Mouse (Mus musculus): Measurements from ENCODE around the gene Banf2. TPM values are rescaled to one million over a fixed set of nuclear protein-coding genes. Genes with fewer than 3 reads are reported as not detected.

The Banf2 gene
- polyA plus RNA-seq, 1 experiment = not detected

DNA sequence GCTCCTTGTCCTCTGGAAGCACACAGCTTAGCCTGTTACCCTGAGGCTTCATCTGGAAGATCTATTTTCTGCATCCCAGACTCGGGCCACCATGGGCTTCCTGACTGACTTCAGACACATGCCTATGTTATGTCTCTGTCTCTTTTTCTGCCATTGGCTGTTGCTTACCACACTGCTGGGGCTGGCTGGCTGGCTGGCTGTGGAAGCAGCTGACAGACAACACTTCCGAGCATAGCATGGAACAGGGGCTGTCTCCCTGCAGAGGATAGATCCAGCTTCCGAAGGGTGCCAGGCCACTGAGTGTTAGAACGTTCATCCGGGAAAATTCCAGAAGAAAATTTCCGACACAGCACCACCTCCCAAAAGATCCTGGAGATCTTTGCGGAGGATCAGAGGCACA lies 79.1 kb downstream of the Banf2 start:
- TF ChIP-seq CTCF (IDR thresholded peaks at IDR 0.05; ENCODE audit: low read depth, low read length) = no peak
- TF ChIP-seq EP300 (IDR thresholded peaks at IDR 0.05; ENCODE audit: insufficient read depth, low read depth, low read length) = no peak
- no peak for TF ChIP-seq POLR2A (IDR thresholded peaks at IDR 0.05; ENCODE audit: insufficient read depth, low read length)
- Histone ChIP-seq H3K4me1 (ENCODE audit: control insufficient read depth, insufficient read depth, low read length) (peaks cover 1% of the 10 kb centered on the region), H3K9ac (ENCODE audit: low read depth, poor library complexity, severe bottlenecking) (no peak overlapping the region), H3K36me3 (ENCODE audit: control insufficient read depth, insufficient read depth, low read length, poor library complexity, severe bottlenecking) (no peaks in the 10 kb centered on the region), H3K27ac (ENCODE audit: insufficient read depth, low read length) (no peak overlapping the region), H3K4me3 (ENCODE audit: low read depth, low read length) (no peak overlapping the region), H3K27me3 (ENCODE audit: control insufficient read depth, insufficient read depth, low read length, poor library complexity, severe bottlenecking) (no peaks in the 10 kb centered on the region), H3K9me3 (replicated peaks; ENCODE audit: control insufficient read depth, insufficient read depth, low read length, poor library complexity, severe bottlenecking) (no peaks in the 10 kb centered on the region)

DNA sequence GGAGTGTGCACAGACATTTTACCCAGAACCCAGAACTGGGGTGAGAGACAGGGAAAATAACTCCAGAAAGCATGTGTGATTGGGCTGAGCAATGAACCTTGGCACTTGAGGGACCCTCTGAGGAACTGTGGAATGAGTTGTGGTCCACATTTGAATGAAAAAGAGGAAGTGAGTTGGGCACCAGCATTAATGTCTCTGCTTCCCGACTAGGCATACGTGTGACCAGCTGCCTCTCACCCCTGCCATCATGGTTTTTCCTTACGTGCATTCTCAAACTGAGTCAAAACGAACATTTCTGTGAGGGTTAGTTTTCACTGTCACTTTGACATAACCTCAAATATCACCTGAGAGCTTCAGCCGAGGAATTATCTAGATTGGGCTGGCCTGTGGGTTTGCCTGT lies 79.8 kb downstream of the Banf2 start:
- Histone ChIP-seq H3K4me3 (ENCODE audit: low read depth, low read length) (no peak overlapping the region), H3K36me3 (ENCODE audit: control insufficient read depth, insufficient read depth, low read length, poor library complexity, severe bottlenecking) (no peaks in the 10 kb centered on the region), H3K4me1 (ENCODE audit: control insufficient read depth, insufficient read depth, low read length) (no peaks in the 10 kb centered on the region), H3K9ac (ENCODE audit: low read depth, poor library complexity, severe bottlenecking) (no peak overlapping the region), H3K27me3 (ENCODE audit: control insufficient read depth, insufficient read depth, low read length, poor library complexity, severe bottlenecking) (no peaks in the 10 kb centered on the region), H3K27ac (ENCODE audit: insufficient read depth, low read length) (no peak overlapping the region), H3K9me3 (replicated peaks; ENCODE audit: control insufficient read depth, insufficient read depth, low read length, poor library complexity, severe bottlenecking) (no peaks in the 10 kb centered on the region)
- TF ChIP-seq CTCF (IDR thresholded peaks at IDR 0.05; ENCODE audit: low read depth, low read length) (no peak), POLR2A (IDR thresholded peaks at IDR 0.05; ENCODE audit: insufficient read depth, low read length) (no peak), EP300 (IDR thresholded peaks at IDR 0.05; ENCODE audit: insufficient read depth, low read depth, low read length) (no peak)

DNA sequence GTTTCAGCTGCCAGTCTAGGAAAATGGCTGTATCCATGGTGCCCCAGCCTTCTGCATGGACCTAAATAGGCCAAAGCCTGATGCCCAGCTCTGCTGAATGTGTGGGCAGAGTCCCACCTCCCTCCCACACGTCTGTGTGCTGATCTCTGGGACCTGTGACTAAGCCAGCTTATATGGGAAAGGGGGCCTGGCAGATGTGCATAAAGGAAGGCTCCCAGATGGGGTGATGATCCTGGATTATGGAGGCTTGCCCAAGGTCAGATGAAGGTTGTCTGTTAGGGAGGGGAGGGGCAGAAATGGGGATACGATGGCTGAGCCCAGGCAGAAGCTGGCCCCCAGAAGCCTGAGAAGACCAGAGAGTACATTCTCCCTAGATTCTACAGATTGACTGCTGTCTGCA lies 85.2 kb downstream of the Banf2 start:
- Histone ChIP-seq H3K36me3 (ENCODE audit: control insufficient read depth, insufficient read depth, low read length, poor library complexity, severe bottlenecking) (no peaks in the 10 kb centered on the region), H3K27me3 (ENCODE audit: control insufficient read depth, insufficient read depth, low read length, poor library complexity, severe bottlenecking) (no peaks in the 10 kb centered on the region), H3K9me3 (replicated peaks; ENCODE audit: control insufficient read depth, insufficient read depth, low read length, poor library complexity, severe bottlenecking) (no peaks in the 10 kb centered on the region), H3K4me3 (ENCODE audit: low read depth, low read length) (no peak overlapping the region), H3K9ac (ENCODE audit: low read depth, poor library complexity, severe bottlenecking) (no peak overlapping the region), H3K27ac (ENCODE audit: insufficient read depth, low read length) (no peak overlapping the region), H3K4me1 (ENCODE audit: control insufficient read depth, insufficient read depth, low read length) (no peaks in the 10 kb centered on the region)
- TF ChIP-seq EP300 (IDR thresholded peaks at IDR 0.05; ENCODE audit: insufficient read depth, low read depth, low read length) (no peak), CTCF (IDR thresholded peaks at IDR 0.05; ENCODE audit: low read depth, low read length) (no peak), POLR2A (IDR thresholded peaks at IDR 0.05; ENCODE audit: insufficient read depth, low read length) (no peak)

DNA sequence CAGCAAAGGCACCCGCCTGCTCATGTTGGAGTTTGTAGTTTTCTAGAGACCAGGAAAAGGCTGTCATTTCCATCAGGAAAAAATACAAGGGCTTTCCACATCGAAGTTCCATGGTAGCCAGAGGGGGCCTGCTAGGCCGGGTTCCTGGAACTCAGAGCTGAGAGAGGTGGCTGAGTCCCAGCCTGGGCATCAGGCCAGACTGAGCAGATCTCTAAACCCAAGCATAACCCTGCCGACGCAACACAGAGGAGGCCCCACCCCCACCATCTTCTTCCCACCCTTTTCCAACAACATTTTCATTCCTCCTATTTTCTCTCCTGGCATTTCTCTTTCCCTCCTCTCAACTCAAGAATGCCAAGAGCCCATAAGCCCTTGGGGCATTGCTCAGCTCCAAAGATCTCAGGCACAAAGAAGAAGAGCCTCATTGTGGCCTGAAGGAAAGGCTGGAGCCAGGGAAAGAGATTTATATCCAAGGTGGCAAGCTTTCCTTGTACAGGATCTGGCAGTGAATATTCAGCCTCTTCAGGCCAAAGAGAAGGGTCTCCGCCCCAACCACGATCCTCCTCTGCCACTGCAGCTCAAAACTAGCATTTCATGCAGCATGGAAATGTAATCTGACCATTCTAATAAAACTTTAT lies 87.4 kb downstream of the Banf2 start:
- Histone ChIP-seq H3K4me1 (ENCODE audit: control insufficient read depth, insufficient read depth, low read length) (no peaks in the 10 kb centered on the region), H3K4me3 (ENCODE audit: low read depth, low read length) (no peak overlapping the region), H3K27me3 (ENCODE audit: control insufficient read depth, insufficient read depth, low read length, poor library complexity, severe bottlenecking) (no peaks in the 10 kb centered on the region), H3K27ac (ENCODE audit: insufficient read depth, low read length) (no peak overlapping the region), H3K9ac (ENCODE audit: low read depth, poor library complexity, severe bottlenecking) (no peak overlapping the region), H3K36me3 (ENCODE audit: control insufficient read depth, insufficient read depth, low read length, poor library complexity, severe bottlenecking) (no peaks in the 10 kb centered on the region), H3K9me3 (replicated peaks; ENCODE audit: control insufficient read depth, insufficient read depth, low read length, poor library complexity, severe bottlenecking) (no peaks in the 10 kb centered on the region)
- no peak for TF ChIP-seq CTCF (IDR thresholded peaks at IDR 0.05; ENCODE audit: low read depth, low read length)
- no peak for TF ChIP-seq POLR2A (IDR thresholded peaks at IDR 0.05; ENCODE audit: insufficient read depth, low read length)
- no peak for TF ChIP-seq EP300 (IDR thresholded peaks at IDR 0.05; ENCODE audit: insufficient read depth, low read depth, low read length)

DNA sequence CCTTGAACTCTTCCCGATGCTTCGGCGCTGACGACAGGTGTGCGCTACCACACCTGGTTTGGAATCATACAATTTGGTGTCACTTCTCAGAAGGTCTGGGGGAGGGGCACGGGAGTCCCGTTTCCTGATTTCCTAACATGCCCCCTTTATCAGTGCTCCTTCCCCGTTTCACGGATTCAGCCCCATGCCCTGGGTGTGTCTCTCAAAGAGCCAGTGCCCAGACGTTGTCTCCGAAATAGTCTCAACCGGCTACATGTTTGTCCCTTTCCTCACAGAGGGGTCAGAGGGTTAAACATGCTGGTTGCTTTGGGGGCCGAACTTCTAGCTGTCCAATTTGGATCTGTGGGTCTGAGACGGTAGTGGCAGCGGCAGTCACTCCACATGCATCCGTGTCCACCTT lies 89.2 kb downstream of the Banf2 start:
- Histone ChIP-seq H3K4me3 (ENCODE audit: low read depth, low read length) (no peak overlapping the region), H3K27me3 (ENCODE audit: control insufficient read depth, insufficient read depth, low read length, poor library complexity, severe bottlenecking) (no peaks in the 10 kb centered on the region), H3K36me3 (ENCODE audit: control insufficient read depth, insufficient read depth, low read length, poor library complexity, severe bottlenecking) (no peaks in the 10 kb centered on the region), H3K9me3 (replicated peaks; ENCODE audit: control insufficient read depth, insufficient read depth, low read length, poor library complexity, severe bottlenecking) (no peaks in the 10 kb centered on the region), H3K27ac (ENCODE audit: insufficient read depth, low read length) (no peak overlapping the region), H3K9ac (ENCODE audit: low read depth, poor library complexity, severe bottlenecking) (no peak overlapping the region), H3K4me1 (ENCODE audit: control insufficient read depth, insufficient read depth, low read length) (no peaks in the 10 kb centered on the region)
- no peak for TF ChIP-seq CTCF (IDR thresholded peaks at IDR 0.05; ENCODE audit: low read depth, low read length)

Other genes starting within 250 kb of the Banf2 start
- gene Bfsp1, start 169.9 kb upstream of the Banf2 start, polyA plus RNA-seq (2011; ENCODE audit: insufficient read depth, insufficient read length, low read depth, missing spikeins) = 0.58 and 0.93 TPM in 2 replicates
- gene Dstn, start 117.7 kb upstream of the Banf2 start, polyA plus RNA-seq (2011; ENCODE audit: insufficient read depth, insufficient read length, low read depth, missing spikeins) = 752 and 769 TPM in 2 replicates
- gene Rrbp1, start 21.8 kb upstream of the Banf2 start, polyA plus RNA-seq (2011; ENCODE audit: insufficient read depth, insufficient read length, low read depth, missing spikeins) = 446 and 451 TPM in 2 replicates
- gene Mgme1, start 237.6 kb downstream of the Banf2 start, polyA plus RNA-seq (2011; ENCODE audit: insufficient read depth, insufficient read length, low read depth, missing spikeins) = 34.3 and 35.8 TPM in 2 replicates
- 499 and 538 TPM in 2 replicates for gene Snx5, start 237.8 kb downstream of the Banf2 start, polyA plus RNA-seq (2011; ENCODE audit: insufficient read depth, insufficient read length, low read depth, missing spikeins)

All from ES-Bruce4 (cell line).